Mouse (Mus musculus) ovary, postnatal 36 days (tissue): ENCODE results near the gene Mid1.
"Not testable (repeated sequence)": the region's sequence is repeated elsewhere in the genome, so short reads cannot be mapped to it uniquely, and the experiment has no call there.

Experiments used
- DNase-seq: peaks from one replicate; pipeline ENCODE4 v3.0.0; 2022; ENCODE audit warnings: low spot score, mixed read lengths

The Mid1 gene

DNA sequence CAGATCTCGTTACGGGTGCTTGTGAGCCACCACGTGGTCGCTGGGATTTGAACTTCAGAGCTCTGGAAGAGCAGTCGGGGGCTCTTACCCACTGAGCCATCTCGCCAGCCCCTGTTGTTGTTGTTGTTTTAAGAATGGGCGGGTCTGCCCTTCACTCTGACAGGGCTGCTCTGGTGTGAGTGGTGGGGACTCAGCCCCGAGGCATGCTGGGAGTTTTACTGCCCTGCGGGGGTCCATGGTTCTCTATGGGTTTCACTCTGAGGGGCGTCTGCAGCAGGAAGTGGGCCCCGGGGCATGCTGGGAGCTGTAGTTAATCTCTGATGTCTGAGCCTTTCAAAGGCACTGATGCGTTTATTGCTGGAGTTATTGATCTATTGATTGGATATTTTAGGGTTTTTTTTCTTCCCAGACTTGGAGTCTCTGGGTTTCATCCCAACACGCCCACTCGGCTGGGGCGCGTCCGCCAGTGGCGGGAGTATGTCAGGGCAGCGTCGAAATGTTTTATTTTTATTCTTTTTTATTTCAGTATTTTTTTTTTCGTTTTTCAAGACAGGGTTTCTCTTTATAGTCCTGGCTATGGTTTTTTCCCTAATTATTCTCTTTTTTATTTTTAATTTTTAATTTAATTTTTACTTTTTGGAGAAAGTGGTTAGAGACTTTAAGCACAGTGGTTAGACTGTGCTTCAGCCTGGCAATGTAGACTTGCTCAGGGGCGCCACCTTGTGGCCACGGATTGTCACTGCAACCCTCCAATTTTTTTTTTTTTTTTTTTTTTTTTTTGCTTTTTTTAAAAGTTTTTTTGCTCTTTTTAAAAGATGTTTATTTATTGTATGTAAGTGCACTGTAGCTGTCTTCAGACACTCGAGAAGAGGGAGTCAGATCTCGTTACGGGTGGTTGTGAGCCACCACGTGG is 332.6 kb downstream of the Mid1 start:
- DNase-seq = peak; percentile 68

DNA sequence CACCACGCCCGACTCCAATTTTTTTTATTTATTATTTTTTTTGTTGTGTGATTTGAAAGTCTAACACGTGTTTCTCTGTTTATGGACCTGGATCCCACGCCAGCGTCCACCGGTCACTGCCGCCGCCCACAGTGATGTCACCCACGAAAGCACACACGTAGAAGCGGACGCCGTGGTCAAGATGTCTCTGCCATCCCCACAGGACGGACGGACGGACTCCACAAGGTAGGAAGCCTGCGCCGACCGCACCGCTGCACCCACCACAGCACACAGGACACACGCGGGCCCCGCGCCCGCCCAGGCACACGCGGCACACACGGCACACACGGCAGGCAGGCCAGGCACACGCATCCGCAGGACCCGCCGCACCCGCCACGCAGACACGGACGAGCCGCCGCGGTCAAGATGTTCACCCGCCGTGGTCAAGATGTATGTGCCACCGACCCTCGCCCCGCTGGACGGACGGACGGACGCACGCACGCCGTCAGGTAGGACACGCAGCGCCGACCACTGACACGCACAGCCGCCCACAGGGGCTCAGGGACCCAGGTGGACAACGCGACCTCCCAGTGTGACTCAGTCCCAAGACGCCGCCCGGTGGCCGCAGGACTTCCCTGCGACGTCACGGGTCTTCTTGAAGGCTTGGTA is 333.7 kb downstream of the Mid1 start:
- DNase-seq = peak; percentile 49

DNA sequence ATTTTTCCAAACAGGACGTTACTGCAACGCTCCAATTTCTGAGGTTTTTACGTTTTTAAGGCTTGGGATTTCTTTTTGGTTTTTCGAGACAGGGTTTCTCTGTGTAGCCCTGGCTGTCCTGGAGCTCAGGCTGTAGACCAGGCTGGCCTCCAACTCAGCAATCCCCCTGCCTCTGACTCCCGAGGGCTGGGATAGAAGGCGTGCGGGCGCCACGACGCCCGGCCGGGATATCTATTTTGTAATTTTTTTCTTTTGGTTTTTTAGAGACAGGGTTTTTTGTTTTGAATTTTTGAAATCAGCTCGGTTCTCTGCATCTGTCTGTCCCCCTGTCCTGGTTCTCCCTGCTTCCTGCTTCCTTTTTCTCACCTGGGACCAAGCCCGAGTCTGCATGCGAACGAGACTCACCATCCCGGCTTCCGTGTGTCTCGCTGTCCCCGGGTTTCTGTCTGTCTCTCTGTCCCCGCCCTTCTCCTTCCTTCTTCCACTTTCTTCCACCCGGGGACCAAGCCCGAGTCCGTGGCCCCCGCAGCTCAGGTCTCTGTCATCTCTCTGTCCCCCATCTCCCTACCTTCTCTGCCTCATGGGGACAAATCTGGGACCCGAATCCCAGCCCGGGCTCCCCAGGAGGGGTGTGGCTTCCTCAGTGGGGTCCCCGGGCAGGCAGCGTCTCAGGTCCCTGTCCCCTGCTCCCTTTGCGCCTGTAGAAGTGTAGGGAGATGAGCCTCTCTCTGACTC is 334.4 kb downstream of the Mid1 start:
- not testable (repeated sequence) for DNase-seq

DNA sequence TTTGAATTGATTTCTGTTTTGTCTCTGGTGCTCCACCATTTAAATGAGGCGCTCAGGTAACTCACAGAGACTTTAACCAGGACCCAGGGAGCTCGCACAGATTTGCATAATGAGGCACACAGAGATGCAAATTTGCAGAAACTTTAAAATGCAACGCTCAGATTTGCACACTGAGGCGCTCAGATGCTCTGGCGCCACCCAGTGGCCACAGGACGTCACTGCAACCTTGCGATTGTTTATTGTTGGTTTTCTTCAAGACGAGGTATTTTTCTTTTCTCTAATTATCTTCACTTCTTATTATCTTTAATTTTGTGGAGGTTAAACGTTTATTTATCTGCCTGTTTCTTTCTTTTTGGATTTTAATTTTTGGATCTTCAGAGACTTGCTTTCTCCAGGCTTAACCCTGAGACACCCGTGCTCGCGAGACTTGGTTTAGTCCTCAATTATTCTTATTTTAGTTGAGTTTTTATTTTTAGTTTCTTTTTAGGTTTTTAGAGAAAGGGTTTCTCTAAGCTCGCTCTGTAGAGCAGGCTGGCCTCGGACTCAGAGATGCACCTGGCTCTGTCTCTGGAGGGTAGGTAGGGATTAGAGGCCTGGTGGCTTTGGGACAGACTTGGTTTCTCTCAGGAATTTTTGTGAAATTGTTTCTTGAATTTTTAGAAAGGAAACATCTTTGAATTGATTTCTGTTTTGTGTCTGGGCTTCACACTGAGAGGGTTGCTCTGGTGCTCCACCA is 335.1 kb downstream of the Mid1 start:
- DNase-seq = peak; percentile 88

DNA sequence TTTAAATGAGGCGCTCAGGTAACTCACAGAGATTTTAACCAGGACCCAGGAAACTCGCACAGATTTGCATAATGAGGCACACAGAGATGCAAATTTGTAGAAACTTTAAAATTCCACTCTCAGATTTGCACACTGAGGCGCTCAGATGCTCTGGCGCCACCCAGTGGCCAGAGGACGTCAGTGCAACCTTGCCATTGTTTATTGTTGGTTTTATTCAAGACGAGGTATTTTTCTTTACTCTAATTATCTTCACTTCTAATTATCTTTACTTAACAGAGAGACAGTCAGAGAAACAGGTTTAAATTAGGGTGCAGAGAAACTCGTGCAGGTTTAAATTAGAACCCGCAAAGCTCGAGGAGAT is 335.7 kb downstream of the Mid1 start:
- DNase-seq = peak; percentile 63

DNA sequence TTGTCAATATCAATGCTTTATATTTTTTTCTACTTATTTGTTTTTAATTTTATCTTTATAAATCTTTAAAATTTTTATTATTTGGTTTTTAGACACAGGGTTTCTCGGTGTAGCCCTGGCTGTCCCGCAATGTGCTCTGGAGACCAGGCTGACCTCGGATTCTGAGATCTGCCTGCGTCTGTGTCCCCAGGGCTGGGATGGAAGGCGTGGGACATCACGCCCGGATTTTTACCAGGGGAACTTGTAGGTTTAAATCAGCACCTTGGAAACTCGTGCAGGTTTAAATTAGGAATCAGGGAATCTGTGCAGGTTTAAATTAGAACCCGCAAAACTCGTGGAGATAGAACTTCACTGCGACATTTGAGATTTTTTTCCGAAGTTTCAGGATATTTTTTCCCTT is 336.2 kb downstream of the Mid1 start:
- not testable (repeated sequence) for DNase-seq

DNA sequence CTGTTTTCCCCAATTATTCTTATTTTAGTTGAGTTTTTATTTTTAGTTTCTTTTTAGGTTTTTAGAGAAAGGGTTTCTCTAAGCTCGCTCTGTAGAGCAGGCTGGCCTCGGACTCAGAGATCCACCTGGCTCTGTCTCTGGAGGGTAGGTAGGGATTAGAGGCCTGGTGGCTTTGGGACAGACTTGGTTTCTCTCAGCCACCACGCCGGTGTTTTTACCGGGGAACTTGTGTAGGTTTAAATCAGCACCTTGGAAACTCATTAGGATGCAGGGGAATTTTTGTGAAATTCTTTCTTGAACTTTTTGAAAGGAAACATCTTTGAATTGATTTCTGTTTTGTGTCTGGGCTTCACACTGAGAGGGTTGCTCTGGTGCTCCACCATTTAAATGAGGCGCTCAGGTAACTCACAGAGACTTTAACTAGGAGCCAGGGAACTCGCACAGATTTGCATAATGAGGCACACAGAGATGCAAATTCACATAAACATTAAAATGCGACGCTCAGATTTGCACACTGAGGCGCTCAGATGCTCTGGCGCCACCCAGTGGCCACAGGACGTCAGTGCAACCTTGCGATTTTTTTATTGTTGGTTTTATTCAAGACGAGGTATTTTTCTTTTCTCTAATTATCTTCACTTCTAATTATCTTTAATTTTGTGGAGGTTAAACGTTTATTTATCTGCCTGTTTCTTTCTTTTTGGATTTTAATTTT is 336.9 kb downstream of the Mid1 start:
- DNase-seq = not testable (repeated sequence)
